Mouse (Mus musculus) ES-E14 (cell line): ENCODE measurements around the gene Ube2l3. TPM values are rescaled to one million over a fixed set of nuclear protein-coding genes. Genes with fewer than 3 reads are reported as not detected.

Experiments used
- DNase-seq: peaks from one replicate; pipeline ENCODE4 v3.0.0-alpha.2; 2013; ENCODE audit warnings: low read depth, low spot score
- H3K27ac ChIP-seq: 2 replicates; pipeline ENCODE4 v1.5.1; 2012; ENCODE audit warnings: low read depth, mild to moderate bottlenecking, low read length, moderate library complexity, mixed read lengths; ENCODE audit not compliant: poor library complexity, insufficient read depth, severe bottlenecking
- H3K36me3 ChIP-seq: 2 replicates; pipeline ENCODE4 v1.6.1; 2012; ENCODE audit warnings: mild to moderate bottlenecking, low read length, moderate library complexity, mixed read lengths; ENCODE audit not compliant: control insufficient read depth, poor library complexity, insufficient read depth, severe bottlenecking
- H3K4me1 ChIP-seq, 2 experiments: fragments of 150-350 bp in 1 of 2; sonication (generic) in 1 of 2; 2 replicates each; pipeline ENCODE4 v1.6.1; 2012; ENCODE audit warnings: low read length in 2 of 2, mild to moderate bottlenecking in 1 of 2, mixed read lengths in 1 of 2; ENCODE audit not compliant: control insufficient read depth in 2 of 2, insufficient read depth in 2 of 2, poor library complexity in 1 of 2
- H3K4me3 ChIP-seq, 2 experiments: fragments of 150-350 bp in 1 of 2; sonication (generic) in 1 of 2; 2 replicates each; pipeline ENCODE4 v1.5.1; 2012; ENCODE audit warnings: low read length in 2 of 2, low read depth in 1 of 2, mild to moderate bottlenecking in 1 of 2, mixed read lengths in 1 of 2; ENCODE audit not compliant: insufficient read depth in 1 of 2, poor library complexity in 1 of 2, severe bottlenecking in 1 of 2
- H3K9ac ChIP-seq: 2 replicates; pipeline ENCODE4 v1.6.1; 2012; ENCODE audit warnings: low read depth, mild to moderate bottlenecking, low read length, mixed read lengths; ENCODE audit not compliant: poor library complexity, insufficient read depth, severe bottlenecking
- H3K9me3 ChIP-seq: fragments of 150-350 bp; sonication (generic); 2 replicates; pipeline ENCODE4 v1.6.1; 2012; ENCODE audit warnings: low read depth, mild to moderate bottlenecking, low read length; ENCODE audit not compliant: control insufficient read depth, insufficient read depth
- CHD2 ChIP-seq: IDR thresholded peaks from 2 replicates; pipeline ENCODE4 v1.6.1; 2014; ENCODE audit warnings: mild to moderate bottlenecking, low read depth, low read length, inconsistent platforms
- HCFC1 ChIP-seq: IDR thresholded peaks from 2 replicates; pipeline ENCODE4 v1.6.1; 2012; ENCODE audit warnings: low read length, inconsistent platforms, borderline replicate concordance; ENCODE audit not compliant: insufficient read depth
- MAFK ChIP-seq: IDR thresholded peaks from 2 replicates; pipeline ENCODE4 v1.6.1; 2014; ENCODE audit warnings: mild to moderate bottlenecking, low read depth, low read length, inconsistent platforms; ENCODE audit not compliant: insufficient read depth
- ZC3H11A ChIP-seq: IDR thresholded peaks from 2 replicates; pipeline ENCODE4 v1.6.1; 2012; ENCODE audit warnings: low read depth, mild to moderate bottlenecking, inconsistent platforms, low read length, borderline replicate concordance
- ZNF384 ChIP-seq: IDR thresholded peaks from 2 replicates; pipeline ENCODE4 v1.6.1; 2012; ENCODE audit warnings: low read depth, low read length, inconsistent platforms
- in situ Hi-C, 2 experiments: fragments of 600-800 bp; cut with MboI; formaldehyde crosslinking; loops; one replicate each; pipeline ENCODE4 v1.15.1; 2025; ENCODE audit warnings: low sequenced_read_pairs in 2 of 2, inconsistent platforms in 1 of 2; ENCODE audit not compliant: unreplicated experiment in 2 of 2
- total RNA-seq: library from RNA; depleted of rRNA; stranded (reverse); fragments of 300-350 nt; gene quantifications from 2 replicates; pipeline ENCODE4 v1.2.3, GENCODE M21; 2012

The Ube2l3 gene
- total RNA-seq, 1 experiment, result 109 TPM

GRCm38 (mm10) chr16:17124871-17125520, 77.5 kb downstream of the Ube2l3 start, which contains the start of gene 2610318N02Rik:
Gene 2610318N02Rik (minus strand): TSS chr16:17125167.
- H3K36me3 ChIP-seq, result peaks cover 11% of the 10 kb centered on the region
- peak; percentile 68; the same call in 1 of the 2 replicates for TF ChIP-seq CHD2
- no peak for TF ChIP-seq ZNF384
- peak within 1 kb of the TSS; percentile 91 for H3K9ac ChIP-seq
- in situ Hi-C loops, result no loop called here
- peak within 1 kb of the TSS; percentile 77 to 88 for H3K4me3 ChIP-seq
- H3K27ac ChIP-seq, result peak within 1 kb of the TSS; percentile 54
- H3K9me3 ChIP-seq, result no peaks in the 10 kb centered on the region
- peaks cover 5 to 7% of the 10 kb centered on the region in 2 experiments; a peak in 1 of 4 replicates for H3K4me1 ChIP-seq
- DNase-seq, result peak; percentile 76

DNA sequence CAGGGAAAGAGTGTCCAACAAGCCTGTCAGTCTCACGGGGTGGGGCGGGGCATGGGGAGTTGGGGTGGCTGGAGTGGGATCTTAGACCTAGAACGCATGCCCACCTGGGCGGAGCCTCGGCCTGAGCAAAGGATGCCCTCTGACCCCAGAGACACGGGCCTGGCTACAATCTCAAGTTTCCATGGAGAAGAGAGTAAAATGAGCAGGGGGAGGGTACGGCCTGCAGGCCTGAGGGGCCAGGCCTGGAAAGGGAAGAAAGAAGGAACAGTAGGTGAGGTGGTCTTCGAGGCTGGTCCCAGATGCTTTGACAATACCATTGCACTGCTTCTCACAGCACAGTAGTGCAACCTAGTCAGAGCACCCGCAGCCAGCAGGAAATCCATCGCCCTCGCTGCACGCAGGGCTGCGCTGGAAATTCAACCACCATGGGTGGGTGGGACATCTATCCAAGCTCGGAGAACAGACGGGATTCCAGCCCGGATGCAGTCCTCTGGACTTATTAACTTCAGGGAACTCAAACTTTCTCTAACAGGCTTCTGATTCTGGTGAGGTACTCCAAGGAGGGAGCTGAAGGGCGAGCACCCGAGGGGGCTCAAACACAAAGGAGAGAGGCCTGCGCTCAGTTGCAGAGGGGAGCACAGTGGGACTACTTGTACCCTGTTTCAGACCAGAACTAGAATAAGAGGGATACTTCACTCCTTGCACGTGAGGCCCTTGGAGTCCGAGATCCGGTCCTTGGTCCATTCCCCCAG, 78.2 kb downstream of the Ube2l3 start:
- H3K9ac ChIP-seq, result peak overlapping the region; percentile 91
- no peaks in the 10 kb centered on the region for H3K9me3 ChIP-seq
- H3K27ac ChIP-seq, result peak overlapping the region; percentile 54; the same call in 1 of the 2 replicates
- peaks cover 15% of the 10 kb centered on the region for H3K36me3 ChIP-seq
- in situ Hi-C loops, result no loop called here
- H3K4me1 ChIP-seq, result peaks cover 5 to 7% of the 10 kb centered on the region in 2 experiments; a peak in 1 of 4 replicates
- no peak for TF ChIP-seq ZC3H11A
- TF ChIP-seq CHD2, result no peak
- no peak for TF ChIP-seq MAFK
- TF ChIP-seq HCFC1, result no peak
- no peak for TF ChIP-seq ZNF384
- peak overlapping the region; percentile 77 to 88 for H3K4me3 ChIP-seq
- no peak for DNase-seq

- Histone ChIP-seq H3K9me3 (no peaks in the 10 kb centered on the region), H3K4me1 (peaks cover 5 to 7% of the 10 kb centered on the region in 2 experiments; a peak in 1 of 4 replicates), H3K9ac (peak overlapping the region; percentile 56), H3K27ac (no peak overlapping the region), H3K4me3 (peak overlapping the region; percentile 50 to 53), H3K36me3 (peaks cover 25% of the 10 kb centered on the region)
- in situ Hi-C loops, result no loop called here
- TF ChIP-seq HCFC1, result no peak
- no peak for TF ChIP-seq ZC3H11A
- no peak for TF ChIP-seq CHD2
- no peak for TF ChIP-seq MAFK
- no peak for TF ChIP-seq ZNF384
- peak; percentile 62 for DNase-seq
These were observed 80.9 kb downstream of the Ube2l3 start for GRCm38 (mm10) chr16:17121569-17121968.

DNA sequence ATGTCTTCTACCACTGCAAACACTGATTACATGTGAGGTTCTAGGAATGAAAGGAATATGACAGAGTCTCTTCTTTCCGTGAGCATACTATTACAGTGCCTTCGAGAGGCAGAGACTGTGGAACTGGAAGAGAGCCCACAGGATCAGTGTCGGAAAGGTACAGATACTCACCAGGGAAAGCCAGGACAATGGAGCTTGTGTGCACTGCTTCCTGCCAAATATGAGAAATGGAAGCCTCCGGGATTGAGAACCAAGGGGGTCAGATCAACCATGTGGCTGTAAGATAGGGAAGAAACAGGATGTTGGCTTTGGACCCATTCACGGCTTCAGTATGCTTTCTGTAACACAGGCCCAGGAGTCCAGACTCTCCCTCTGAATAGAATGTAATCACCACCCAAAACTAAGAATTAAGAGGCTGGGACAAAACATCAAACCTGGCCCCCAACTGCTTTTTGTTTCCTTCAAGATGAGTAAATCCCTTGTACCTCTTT, 85.1 kb downstream of the Ube2l3 start:
- Histone ChIP-seq H3K27ac (no peak overlapping the region), H3K36me3 (peaks cover 37% of the 10 kb centered on the region), H3K4me1 (peaks cover 3 to 4% of the 10 kb centered on the region in 2 experiments; a peak in 1 of 4 replicates), H3K4me3 (no peak overlapping the region), H3K9ac (no peak overlapping the region), H3K9me3 (no peaks in the 10 kb centered on the region)
- in situ Hi-C loops, result no loop called here
- DNase-seq, result no peak
- TF ChIP-seq ZNF384 (no peak), ZC3H11A (no peak), HCFC1 (no peak), CHD2 (no peak), MAFK (no peak)
